Mouse (Mus musculus) monocyte, adult 59 days (primary cell): ENCODE data around the gene Med27. TPM values are rescaled to one million over a fixed set of nuclear protein-coding genes. Genes with fewer than 3 reads are reported as not detected.

ENCODE experiments used
- total RNA-seq, 2 experiments: library from RNA; stranded (reverse); gene quantifications; one replicate each; pipeline ENCODE4 v1.2.4; 2023

The Med27 gene
- total RNA-seq = 10 to 100 TPM; 38.0 to 40.5 TPM

DNA sequence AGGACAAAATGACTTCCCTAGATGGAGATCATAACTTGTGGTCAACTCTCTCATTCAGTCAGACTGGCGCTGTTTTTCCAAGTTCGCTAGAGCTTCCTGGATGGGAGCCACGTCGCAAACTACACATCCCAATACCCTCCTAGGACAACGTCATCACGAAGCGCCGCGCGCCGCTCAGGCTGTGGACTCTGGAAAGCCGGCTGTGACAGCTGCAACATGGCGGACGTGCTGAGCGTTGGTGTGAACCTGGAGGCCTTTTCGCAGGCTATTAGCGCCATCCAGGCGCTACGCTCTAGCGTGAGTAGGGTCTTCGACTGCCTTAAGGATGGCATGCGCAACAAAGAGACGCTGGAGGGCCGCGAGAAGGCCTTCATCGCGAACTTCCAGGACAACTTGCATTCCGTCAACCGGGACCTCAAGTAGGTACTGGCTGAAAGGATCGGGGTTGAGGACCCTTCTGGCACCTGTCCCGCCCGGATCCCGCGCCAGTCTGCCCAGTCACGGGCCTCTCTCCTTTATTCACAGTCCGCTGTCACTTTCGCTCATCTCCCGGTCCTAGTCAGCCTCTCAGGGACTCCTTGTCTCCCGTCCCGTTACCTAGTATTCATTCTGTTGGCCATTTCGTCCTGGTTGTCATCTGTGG lies at the start of gene Med27:
TSS of gene Med27 (plus strand) at position 191 of the 643 bp plus-strand sequence.

Other genes with a start within 250 kb of the Med27 start
- gene Setx, start 222.6 kb upstream of the Med27 start, total RNA-seq = 10 to 100 TPM; 38.1 to 41.4 TPM
- 10 to 100 TPM; 72.8 to 85.6 TPM for gene Ntng2, start 93.8 kb upstream of the Med27 start, total RNA-seq